18 mouse cellular contexts compared by ENCODE assay signal in genomic region chr5:43050961-43051517, GRCm38 (mm10).
DNase-seq lines count a peak whose midpoint lies in the region; ATAC-seq and TF ChIP-seq lines count a peak whose summit lies in the region.
"Had no signal": no experiment of that assay in that cellular context is flagged by ENCODE, and none has a peak within 500 bp of the region (broad histone marks: within the 10 kb centered on the region; RNA-seq: fewer than 3 reads in every experiment).

No protein-coding gene starts in this region.

- TF ChIP-seq CTCF in midbrain, postnatal 0 days (IDR thresholded peaks at IDR 0.05) = no peak

- ATAC-seq in midbrain, postnatal 0 days (ENCODE audit: low FRiP score) = no peak
- ATAC-seq in midbrain, embryonic 14.5 days (ENCODE audit: low FRiP score, low TSS enrichment) = no peak
- ATAC-seq: activated CD4-positive, CD25-positive, alpha-beta regulatory T cell, adult 4 months; forebrain, embryonic 14.5 days; midbrain, embryonic 15.5 days had no signal

- H3K4me3 ChIP-seq in midbrain, postnatal 0 days (ENCODE audit: low read depth, low read length) = no peak overlapping the region
- no peak overlapping the region for H3K4me3 ChIP-seq in midbrain, embryonic 14.5 days (replicated peaks; ENCODE audit: low read depth, low read length)
- H3K4me3 ChIP-seq: heart, embryonic 10.5 days; limb, embryonic 10.5 days; liver, embryonic 15.5 days; midbrain, embryonic 15.5 days; neural tube, embryonic 13.5 days had no signal

- H3K36me3 ChIP-seq in midbrain, postnatal 0 days (ENCODE audit: insufficient read depth, low read length) = no peaks in the 10 kb centered on the region
- no peaks in the 10 kb centered on the region for H3K36me3 ChIP-seq in midbrain, embryonic 14.5 days (ENCODE audit: control insufficient read depth, insufficient read depth, low read length)
- H3K36me3 ChIP-seq: G1E; heart, embryonic 10.5 days; limb, embryonic 10.5 days; liver, embryonic 15.5 days; midbrain, embryonic 15.5 days; neural tube, embryonic 13.5 days had no signal

- H3K4me1 ChIP-seq in midbrain, postnatal 0 days (ENCODE audit: insufficient read depth, low read length) = no peaks in the 10 kb centered on the region
- H3K4me1 ChIP-seq in midbrain, embryonic 14.5 days (ENCODE audit: control insufficient read depth, insufficient read depth, low read length) = no peaks in the 10 kb centered on the region
- H3K4me1 ChIP-seq: liver, embryonic 15.5 days; midbrain, embryonic 15.5 days; neural tube, embryonic 13.5 days had no signal

- H3K27me3 ChIP-seq in midbrain, postnatal 0 days (ENCODE audit: insufficient read depth, low read length) = no peaks in the 10 kb centered on the region
- no peaks in the 10 kb centered on the region for H3K27me3 ChIP-seq in midbrain, embryonic 14.5 days (ENCODE audit: control insufficient read depth, insufficient read depth, low read length)
- H3K27me3 ChIP-seq: liver, embryonic 15.5 days; midbrain, embryonic 15.5 days; neural tube, embryonic 13.5 days had no signal

- no peaks in the 10 kb centered on the region for H3K9me3 ChIP-seq in midbrain, postnatal 0 days (ENCODE audit: low read length)
- no peaks in the 10 kb centered on the region for H3K9me3 ChIP-seq in midbrain, embryonic 14.5 days (ENCODE audit: control insufficient read depth, low read length)
- H3K9me3 ChIP-seq: G1E; heart, embryonic 10.5 days; limb, embryonic 10.5 days; liver, embryonic 15.5 days; midbrain, embryonic 15.5 days; neural tube, embryonic 13.5 days had no signal

- no peak overlapping the region for H3K9ac ChIP-seq in midbrain, postnatal 0 days (replicated peaks; ENCODE audit: low read length, poor library complexity, severe bottlenecking)
- H3K9ac ChIP-seq in midbrain, embryonic 14.5 days (replicated peaks; ENCODE audit: low read length) = no peak overlapping the region
- H3K9ac ChIP-seq: liver, embryonic 15.5 days; midbrain, embryonic 15.5 days; neural tube, embryonic 13.5 days had no signal

- DNase-seq in kidney, adult 11 months = peak; percentile 50
- DNase-seq in kidney, postnatal 14 days = no peak
- peak; percentile 63 for DNase-seq in midbrain, postnatal 0 days (ENCODE audit: low spot score)
- no peak for DNase-seq in midbrain, embryonic 14.5 days
- peak; percentile 90 for DNase-seq in cerebellum, adult 9-11 months
- no peak for DNase-seq in ovary, adult 18-20 months (ENCODE audit: low spot score)
- no peak for DNase-seq in right cerebral cortex, adult 2 months (ENCODE audit: low spot score in 2 of 2)
- no peak for DNase-seq in ovary, postnatal 14 days (ENCODE audit: low spot score)
- DNase-seq: lung, postnatal 36 days; right cerebral cortex, adult 18-20 months had no signal

- 81% methylated on average over 7 of the region's 7 CpGs for WGBS in midbrain, postnatal 0 days
- WGBS in midbrain, embryonic 14.5 days = 91% methylated on average over 7 of the region's 7 CpGs

- no peak overlapping the region for H3K27ac ChIP-seq in midbrain, postnatal 0 days (ENCODE audit: low read depth, low read length)
- no peak overlapping the region for H3K27ac ChIP-seq in midbrain, embryonic 14.5 days (replicated peaks; ENCODE audit: low read depth, low read length)
- H3K27ac ChIP-seq: heart, embryonic 10.5 days; limb, embryonic 10.5 days; liver, embryonic 15.5 days; midbrain, embryonic 15.5 days; neural tube, embryonic 13.5 days had no signal

- H3K4me2 ChIP-seq in midbrain, postnatal 0 days (ENCODE audit: low read depth, low read length, poor library complexity, severe bottlenecking) = no peak overlapping the region
- no peak overlapping the region for H3K4me2 ChIP-seq in midbrain, embryonic 14.5 days (ENCODE audit: low read length)
- H3K4me2 ChIP-seq: liver, embryonic 15.5 days; midbrain, embryonic 15.5 days; neural tube, embryonic 13.5 days had no signal

Comparison
In these comparisons a context has a peak if more than half of its experiments do, and no peak if none do; other contexts are left out.
1. DNase-seq: peak in kidney, adult 11 months (single experiment), midbrain, postnatal 0 days (single experiment) and cerebellum, adult 9-11 months (single experiment); none in kidney, postnatal 14 days (single experiment), midbrain, embryonic 14.5 days (single experiment), ovary, adult 18-20 months (single experiment), right cerebral cortex, adult 2 months (0 of 2) and ovary, postnatal 14 days (single experiment).